Mouse (Mus musculus): Measurements from ENCODE around the gene Ier3. TPM values are rescaled to one million over a fixed set of nuclear protein-coding genes. Genes with fewer than 3 reads are reported as not detected.
A peak's percentile ranks its signal among the peaks of the same experiment; 100 is the strongest.

Ier3 gene
- total RNA-seq, 2 experiments from 2014 or later: 23.9 to 27.8 TPM

- DNase-seq: no peak
- intact Hi-C loops (cut with DNase I): no loop called here
Measured at GRCm38 (mm10) chr17:35864832-35865353, 43.4 kb downstream of the Ier3 start.

GRCm38 (mm10) chr17:35865481-35866280 lies 44.2 kb downstream of the Ier3 start, which contains the start of gene Ppp1r18:
Gene Ppp1r18 (plus strand): TSS chr17:35865593.
- peak; percentile 82 to 85 for DNase-seq
- intact Hi-C loops (cut with DNase I): no loop called here

GRCm38 (mm10) chr17:35866281-35866831 lies 44.9 kb downstream of the Ier3 start:
- peak; percentile 83 to 86 for DNase-seq
- intact Hi-C loops (cut with DNase I): no loop called here

- peak; percentile 54 to 60 for DNase-seq
- intact Hi-C loops (cut with DNase I): no loop called here
Measured at GRCm38 (mm10) chr17:35866911-35867890, 45.7 kb downstream of the Ier3 start.

- peak; percentile 44 to 50 for DNase-seq
- intact Hi-C loops (cut with DNase I): no loop called here
Measured at GRCm38 (mm10) chr17:35868165-35868820, 46.8 kb downstream of the Ier3 start.

GRCm38 (mm10) chr17:35868961-35869345 lies 47.5 kb downstream of the Ier3 start:
- intact Hi-C loops (cut with DNase I): no loop called here
- no peak for DNase-seq

- peak; percentile 60 to 61 for DNase-seq
Measured at GRCm38 (mm10) chr17:35869346-35870067, 48.0 kb downstream of the Ier3 start.

GRCm38 (mm10) chr17:35870151-35870883 lies 48.8 kb downstream of the Ier3 start:
- peak; percentile 70 to 75 for DNase-seq
- intact Hi-C loops (cut with DNase I): no loop called here

More at GRCm38 (mm10) chr17:35869346-35870067, 48.0 kb downstream of the Ier3 start:
- intact Hi-C loops (cut with DNase I): no loop called here

- intact Hi-C loops (cut with DNase I): no loop called here
Measured at GRCm38 (mm10) chr17:35870884-35871696, 49.6 kb downstream of the Ier3 start.

More at GRCm38 (mm10) chr17:35870884-35871696, 49.6 kb downstream of the Ier3 start:
- DNase-seq: peak; percentile 29 to 56

Small RNA genes within 50 kb of the gene (microRNA-seq; reads per million reads assigned to microRNA genes)
- 0.48 to 0.54 reads per million in 2 experiments for gene Gm28033

Other genes with a start within 250 kb of the Ier3 start
- not detected for gene Sfta2, start 220.1 kb upstream of the Ier3 start, total RNA-seq (2021)
- not detected for gene Gm9573, start 195.0 kb upstream of the Ier3 start, total RNA-seq (2021)
- gene Mucl3, start 178.0 kb upstream of the Ier3 start, total RNA-seq (2021): not detected
- gene Vars2, start 154.1 kb upstream of the Ier3 start, total RNA-seq (2021): 10 to 100 TPM; 29.6 to 30.7 TPM
- 10 to 100 TPM; 16.8 to 23.2 TPM for gene Gtf2h4, start 147.9 kb upstream of the Ier3 start, total RNA-seq (2021)
- 10 to 100 TPM; 40.1 to 44.1 TPM for gene Ddr1, start 117.1 kb upstream of the Ier3 start, total RNA-seq (2021)
- gene Flot1, start 1.5 kb downstream of the Ier3 start, total RNA-seq (2021): 100 to 1,000 TPM; 108 to 111 TPM
- 100 to 1,000 TPM; 134 to 183 TPM for gene Tubb5, start 16.6 kb downstream of the Ier3 start, total RNA-seq (2021)
- 10 to 100 TPM; 12.9 to 13.5 TPM for gene Mdc1, start 19.8 kb downstream of the Ier3 start, total RNA-seq (2021)
- gene Nrm, start 39.6 kb downstream of the Ier3 start, total RNA-seq (2021): 1 to 10 TPM; 3.8 to 6.0 TPM
- gene Ppp1r18, start 43.9 kb downstream of the Ier3 start, total RNA-seq (2021): 10 to 100 TPM; 21.1 to 25.0 TPM
- gene Dhx16, start 58.1 kb downstream of the Ier3 start, total RNA-seq (2021): 10 to 100 TPM; 20.6 to 24.9 TPM
- 10 to 100 TPM; 83.9 to 89.3 TPM for gene 2310061I04Rik, start 75.7 kb downstream of the Ier3 start, total RNA-seq (2021)
- 1 to 10 TPM; 7.7 to 9.5 TPM for gene Atat1, start 88.4 kb downstream of the Ier3 start, total RNA-seq (2021)
- gene Mrps18b, start 94.7 kb downstream of the Ier3 start, total RNA-seq (2021): 10 to 100 TPM; 47.9 to 49.0 TPM
- 10 to 100 TPM; 43.4 to 49.0 TPM for gene Ppp1r10, start 94.8 kb downstream of the Ier3 start, total RNA-seq (2021)
- 10 to 100 TPM; 65.2 TPM for gene Abcf1, start 148.1 kb downstream of the Ier3 start, total RNA-seq (2021)
- 10 to 100 TPM; 23.0 to 26.1 TPM for gene Gnl1, start 158.2 kb downstream of the Ier3 start, total RNA-seq (2021)
- 1 to 10 TPM; 4.6 to 4.7 TPM for gene Prr3, start 158.6 kb downstream of the Ier3 start, total RNA-seq (2021)
- 1 to 10 TPM; 4.7 to 6.0 TPM for gene H2-T24, start 198.9 kb downstream of the Ier3 start, total RNA-seq (2021)
- gene H2-T23, start 211.2 kb downstream of the Ier3 start, total RNA-seq (2021): 10 to 100 TPM; 23.2 to 24.0 TPM
- 10 to 100 TPM in 1 of 2 experiments, 1 to 10 TPM in 1; 10.0 to 12.4 TPM for gene H2-T22, start 221.1 kb downstream of the Ier3 start, total RNA-seq (2021)
- gene Gm6034, start 221.3 kb downstream of the Ier3 start, total RNA-seq (2021): not detected
- 1 to 10 TPM; 1.5 to 2.3 TPM for gene Gm11127, start 236.7 kb downstream of the Ier3 start, total RNA-seq (2021)